Mouse (Mus musculus) brain, embryonic 14.5 days (tissue): Measurements from ENCODE around the gene Anapc7. TPM values are rescaled to one million over a fixed set of nuclear protein-coding genes. Genes with fewer than 3 reads are reported as not detected.
A peak's percentile ranks its signal among the peaks of the same experiment; 100 is the strongest.
"Not testable (repeated sequence)": the region's sequence is repeated elsewhere in the genome, so short reads cannot be mapped to it uniquely, and the experiment has no call there.

ENCODE experiments used
- DNase-seq: peaks from one replicate; pipeline ENCODE4 v3.0.0-alpha.2; 2011; ENCODE audit warnings: low read depth
- CTCF ChIP-seq: fragments of 200-500 bp; IDR thresholded peaks from 2 replicates; pipeline ENCODE4 v1.5.1; 2012; ENCODE audit warnings: inconsistent platforms, mild to moderate bottlenecking, moderate library complexity, borderline replicate concordance; ENCODE audit not compliant: insufficient read depth, insufficient read length; ENCODE audit errors: extremely low read depth
- POLR2A ChIP-seq: fragments of 200-500 bp; IDR thresholded peaks from 2 replicates; pipeline ENCODE4 v1.6.1; 2012; ENCODE audit warnings: mild to moderate bottlenecking, inconsistent platforms, borderline replicate concordance; ENCODE audit not compliant: poor library complexity, insufficient read depth, insufficient read length, severe bottlenecking; ENCODE audit errors: extremely low read depth
- polyA plus RNA-seq: library from polyadenylated mRNA; depleted of rRNA; stranded (reverse); fragments of >200 nt; gene quantifications from 2 replicates; pipeline ENCODE4 v1.2.3, GENCODE M21; 2012

The Anapc7 gene
- polyA plus RNA-seq, 1 experiment = 53.4 TPM

- DNase-seq = no peak
- TF ChIP-seq CTCF (no peak), POLR2A (no peak)
These were observed 9.6 kb upstream of the Anapc7 start for GRCm38 (mm10) chr5:122411892-122412291.

- TF ChIP-seq CTCF = no peak
- TF ChIP-seq POLR2A = no peak
- DNase-seq = no peak
These were observed 8.7 kb upstream of the Anapc7 start for GRCm38 (mm10) chr5:122412826-122413225.

GRCm38 (mm10) chr5:122414351-122414750, 7.1 kb upstream of the Anapc7 start:
- TF ChIP-seq CTCF (no peak), POLR2A (no peak)
- no peak for DNase-seq

- TF ChIP-seq POLR2A (no peak), CTCF (no peak)
- DNase-seq = no peak
These were observed 6.0 kb upstream of the Anapc7 start for GRCm38 (mm10) chr5:122415465-122415864.

GRCm38 (mm10) chr5:122420676-122421075, 817 bp upstream of the Anapc7 start:
- DNase-seq = not testable (repeated sequence)

GRCm38 (mm10) chr5:122422071-122422964, 825 bp downstream of the Anapc7 start:
- TF ChIP-seq POLR2A (no peak), CTCF (no peak)

GRCm38 (mm10) chr5:122423083-122423482, 1.6 kb downstream of the Anapc7 start:
- no peak for DNase-seq
- TF ChIP-seq POLR2A = no peak

More at GRCm38 (mm10) chr5:122422071-122422964, 825 bp downstream of the Anapc7 start:
- DNase-seq = peak; percentile 95

- TF ChIP-seq CTCF (no peak), POLR2A (no peak)
- DNase-seq = no peak
These were observed 4.1 kb downstream of the Anapc7 start for GRCm38 (mm10) chr5:122425550-122425949.

- no peak for DNase-seq
- TF ChIP-seq POLR2A = no peak
- no peak for TF ChIP-seq CTCF
These were observed 8.7 kb downstream of the Anapc7 start for GRCm38 (mm10) chr5:122430036-122430775.

- no peak for DNase-seq
- no peak for TF ChIP-seq CTCF
- TF ChIP-seq POLR2A = no peak
These were observed 9.7 kb downstream of the Anapc7 start for GRCm38 (mm10) chr5:122431221-122431620.

- TF ChIP-seq POLR2A = no peak
- peak; percentile 15; the same call in 1 of the 2 replicates for TF ChIP-seq CTCF
- DNase-seq = no peak
These were observed 13.0 kb downstream of the Anapc7 start for GRCm38 (mm10) chr5:122434541-122434940.
